Mouse (Mus musculus): Measurements from ENCODE around the gene Olfr31. TPM values are rescaled to one million over a fixed set of nuclear protein-coding genes. Genes with fewer than 3 reads are reported as not detected.

Olfr31 gene
- polyA plus RNA-seq, 1 experiment from 2014 or later = not detected

- Histone ChIP-seq H3K9me3 (ENCODE audit: control insufficient read depth, low read length) (peaks cover 58% of the 10 kb centered on the region), H3K27ac (ENCODE audit: low read length) (no peak overlapping the region), H3K4me2 (ENCODE audit: low read depth, low read length) (no peak overlapping the region), H3K4me1 (replicated peaks; ENCODE audit: control insufficient read depth, insufficient read depth, low read length) (no peaks in the 10 kb centered on the region), H3K27me3 (ENCODE audit: control insufficient read depth, insufficient read depth, low read depth, low read length) (no peaks in the 10 kb centered on the region), H3K36me3 (ENCODE audit: control insufficient read depth, insufficient read depth, low read length) (peaks cover 17% of the 10 kb centered on the region), H3K4me3 (ENCODE audit: low read length) (no peak overlapping the region), H3K9ac (ENCODE audit: low read length) (no peak overlapping the region)
- 94% methylated on average over 14 of the region's 14 CpGs for WGBS
- no peak for ATAC-seq (ENCODE audit: low read depth)
These were observed 25.4 kb downstream of the Olfr31 start for GRCm38 (mm10) chr14:14347836-14348621.

GRCm38 (mm10) chr14:14348674-14349401 lies 26.2 kb downstream of the Olfr31 start:
- Histone ChIP-seq H3K36me3 (ENCODE audit: control insufficient read depth, insufficient read depth, low read length) (peaks cover 17% of the 10 kb centered on the region), H3K9me3 (ENCODE audit: control insufficient read depth, low read length) (peaks cover 66% of the 10 kb centered on the region), H3K4me2 (ENCODE audit: low read depth, low read length) (no peak overlapping the region), H3K4me1 (replicated peaks; ENCODE audit: control insufficient read depth, insufficient read depth, low read length) (no peaks in the 10 kb centered on the region), H3K4me3 (ENCODE audit: low read length) (no peak overlapping the region), H3K9ac (ENCODE audit: low read length) (no peak overlapping the region), H3K27ac (ENCODE audit: low read length) (no peak overlapping the region), H3K27me3 (ENCODE audit: control insufficient read depth, insufficient read depth, low read depth, low read length) (no peaks in the 10 kb centered on the region)
- ATAC-seq (ENCODE audit: low read depth) = no peak
- 96% methylated on average over 26 of the region's 26 CpGs for WGBS

GRCm38 (mm10) chr14:14349485-14350262 lies 27.0 kb downstream of the Olfr31 start:
- Histone ChIP-seq H3K4me2 (ENCODE audit: low read depth, low read length) (no peak overlapping the region), H3K36me3 (ENCODE audit: control insufficient read depth, insufficient read depth, low read length) (peaks cover 17% of the 10 kb centered on the region), H3K4me1 (replicated peaks; ENCODE audit: control insufficient read depth, insufficient read depth, low read length) (no peaks in the 10 kb centered on the region), H3K27ac (ENCODE audit: low read length) (no peak overlapping the region), H3K9ac (ENCODE audit: low read length) (no peak overlapping the region), H3K4me3 (ENCODE audit: low read length) (no peak overlapping the region), H3K27me3 (ENCODE audit: control insufficient read depth, insufficient read depth, low read depth, low read length) (no peaks in the 10 kb centered on the region), H3K9me3 (ENCODE audit: control insufficient read depth, low read length) (peaks cover 70% of the 10 kb centered on the region)
- WGBS = 95% methylated on average over 20 of the region's 20 CpGs
- no peak for ATAC-seq (ENCODE audit: low read depth)

GRCm38 (mm10) chr14:14350263-14351147 lies 27.9 kb downstream of the Olfr31 start:
- no peak for ATAC-seq (ENCODE audit: low read depth)
- 96% methylated on average over 29 of the region's 29 CpGs for WGBS

GRCm38 (mm10) chr14:14351148-14351455 lies 28.5 kb downstream of the Olfr31 start:
- Histone ChIP-seq H3K9me3 (ENCODE audit: control insufficient read depth, low read length) (peaks cover 81% of the 10 kb centered on the region), H3K36me3 (ENCODE audit: control insufficient read depth, insufficient read depth, low read length) (peaks cover 17% of the 10 kb centered on the region), H3K27me3 (ENCODE audit: control insufficient read depth, insufficient read depth, low read depth, low read length) (no peaks in the 10 kb centered on the region), H3K9ac (ENCODE audit: low read length) (no peak overlapping the region), H3K4me2 (ENCODE audit: low read depth, low read length) (no peak overlapping the region), H3K27ac (ENCODE audit: low read length) (no peak overlapping the region), H3K4me3 (ENCODE audit: low read length) (no peak overlapping the region), H3K4me1 (replicated peaks; ENCODE audit: control insufficient read depth, insufficient read depth, low read length) (no peaks in the 10 kb centered on the region)
- WGBS = 99% methylated on average over 7 of the region's 7 CpGs
- no peak for ATAC-seq (ENCODE audit: low read depth)

More at GRCm38 (mm10) chr14:14350263-14351147, 27.9 kb downstream of the Olfr31 start:
- no peak overlapping the region for H3K9ac ChIP-seq (ENCODE audit: low read length)
- H3K4me2 ChIP-seq (ENCODE audit: low read depth, low read length) = no peak overlapping the region
- H3K27ac ChIP-seq (ENCODE audit: low read length) = no peak overlapping the region
- H3K27me3 ChIP-seq (ENCODE audit: control insufficient read depth, insufficient read depth, low read depth, low read length) = no peaks in the 10 kb centered on the region
- no peak overlapping the region for H3K4me3 ChIP-seq (ENCODE audit: low read length)
- no peaks in the 10 kb centered on the region for H3K4me1 ChIP-seq (replicated peaks; ENCODE audit: control insufficient read depth, insufficient read depth, low read length)
- H3K9me3 ChIP-seq (ENCODE audit: control insufficient read depth, low read length) = peaks cover 79% of the 10 kb centered on the region
- H3K36me3 ChIP-seq (ENCODE audit: control insufficient read depth, insufficient read depth, low read length) = peaks cover 17% of the 10 kb centered on the region

DNA sequence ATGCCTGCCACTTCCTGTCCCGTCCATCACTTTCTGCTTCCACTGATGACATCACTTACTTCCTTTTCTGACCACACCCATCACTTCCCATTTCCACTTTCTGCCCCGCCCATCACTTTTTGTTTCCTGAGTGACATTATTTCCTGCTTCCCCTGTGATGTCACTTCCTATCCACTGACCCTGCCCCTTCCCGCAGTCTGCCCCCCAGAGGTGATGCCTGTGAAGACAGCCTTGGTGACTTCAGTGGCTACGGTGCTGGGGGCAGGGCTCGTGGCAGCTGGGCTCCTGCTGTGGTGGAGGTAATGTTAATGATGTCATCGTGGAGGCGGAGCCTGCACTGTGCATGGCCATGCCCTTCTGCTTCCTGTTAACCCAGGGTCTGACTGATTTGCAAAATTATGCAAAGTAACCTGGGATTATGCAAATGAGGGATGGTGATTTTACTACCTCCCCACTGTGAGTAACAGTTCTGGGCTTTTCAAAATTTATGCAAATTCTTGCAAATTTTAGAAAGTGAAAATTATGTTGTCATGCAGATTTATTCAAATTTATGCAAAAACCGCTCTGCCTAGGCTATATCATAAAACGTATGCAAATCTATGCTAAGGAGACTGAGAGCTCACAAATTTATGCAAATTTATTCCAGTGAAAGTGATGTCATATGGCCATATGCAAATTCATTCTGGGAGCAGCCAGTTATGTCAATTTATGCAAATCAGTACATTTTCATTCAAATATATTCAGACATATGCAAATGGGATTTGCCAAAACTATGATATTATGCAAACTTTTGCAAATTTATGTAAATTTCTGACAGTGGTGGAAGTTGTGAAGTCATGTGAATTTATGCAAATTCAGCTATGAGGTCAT lies 29.3 kb downstream of the Olfr31 start:
- no peaks in the 10 kb centered on the region for H3K27me3 ChIP-seq (ENCODE audit: control insufficient read depth, insufficient read depth, low read depth, low read length)
- peaks cover 76% of the 10 kb centered on the region for H3K9me3 ChIP-seq (ENCODE audit: control insufficient read depth, low read length)
- H3K4me1 ChIP-seq (replicated peaks; ENCODE audit: control insufficient read depth, insufficient read depth, low read length) = no peaks in the 10 kb centered on the region
- H3K4me3 ChIP-seq (ENCODE audit: low read length) = no peak overlapping the region
- H3K36me3 ChIP-seq (ENCODE audit: control insufficient read depth, insufficient read depth, low read length) = peaks cover 17% of the 10 kb centered on the region
- no peak overlapping the region for H3K27ac ChIP-seq (ENCODE audit: low read length)
- WGBS = 94% methylated on average over 9 of the region's 9 CpGs
- H3K4me2 ChIP-seq (ENCODE audit: low read depth, low read length) = no peak overlapping the region
- no peak for ATAC-seq (ENCODE audit: low read depth)
- no peak overlapping the region for H3K9ac ChIP-seq (ENCODE audit: low read length)

- Histone ChIP-seq H3K4me2 (ENCODE audit: low read depth, low read length) (no peak overlapping the region), H3K27ac (ENCODE audit: low read length) (no peak overlapping the region)
These were observed 30.0 kb downstream of the Olfr31 start for GRCm38 (mm10) chr14:14352606-14353005.

GRCm38 (mm10) chr14:14353081-14353732 lies 30.6 kb downstream of the Olfr31 start:
- Histone ChIP-seq H3K27ac (ENCODE audit: low read length) (no peak overlapping the region), H3K4me2 (ENCODE audit: low read depth, low read length) (no peak overlapping the region), H3K9ac (ENCODE audit: low read length) (no peak overlapping the region), H3K4me1 (replicated peaks; ENCODE audit: control insufficient read depth, insufficient read depth, low read length) (no peaks in the 10 kb centered on the region), H3K36me3 (ENCODE audit: control insufficient read depth, insufficient read depth, low read length) (peaks cover 17% of the 10 kb centered on the region), H3K4me3 (ENCODE audit: low read length) (no peak overlapping the region), H3K9me3 (ENCODE audit: control insufficient read depth, low read length) (peaks cover 64% of the 10 kb centered on the region), H3K27me3 (ENCODE audit: control insufficient read depth, insufficient read depth, low read depth, low read length) (no peaks in the 10 kb centered on the region)
- WGBS = 93% methylated on average over 7 of the region's 7 CpGs
- no peak for ATAC-seq (ENCODE audit: low read depth)

More at GRCm38 (mm10) chr14:14352606-14353005, 30.0 kb downstream of the Olfr31 start:
- peaks cover 17% of the 10 kb centered on the region for H3K36me3 ChIP-seq (ENCODE audit: control insufficient read depth, insufficient read depth, low read length)
- H3K4me1 ChIP-seq (replicated peaks; ENCODE audit: control insufficient read depth, insufficient read depth, low read length) = no peaks in the 10 kb centered on the region
- H3K4me3 ChIP-seq (ENCODE audit: low read length) = no peak overlapping the region
- H3K27me3 ChIP-seq (ENCODE audit: control insufficient read depth, insufficient read depth, low read depth, low read length) = no peaks in the 10 kb centered on the region
- 82% methylated on average over 6 of the region's 6 CpGs for WGBS
- H3K9me3 ChIP-seq (ENCODE audit: control insufficient read depth, low read length) = peaks cover 70% of the 10 kb centered on the region
- no peak for ATAC-seq (ENCODE audit: low read depth)
- H3K9ac ChIP-seq (ENCODE audit: low read length) = no peak overlapping the region

All from lung, embryonic 16.5 days (tissue).